Mouse (Mus musculus) limb, embryonic 11.5 days (tissue): ENCODE measurements at regions not wholly inside any gene's neighbourhood (a gene's known extent, or its start where the extent isn't known, plus 50 kb on each side); places are given as distances from the start of the nearest gene placed in this dataset.

Source experiments
- ATAC-seq: fragments of 200-750 bp; cut with Nextera tagmentation; 2 replicates; pipeline ENCODE4 v1.8.0; 2017; ENCODE audit warnings: low read depth; ENCODE audit not compliant: insufficient number of reproducible peaks, low FRiP score, low TSS enrichment
- DNase-seq: peaks from one replicate; pipeline ENCODE4 v3.0.0-alpha.2; 2015; ENCODE audit warnings: low spot score
- H3K27ac ChIP-seq: fragments of 300-500 bp; sonication (generic); replicated peaks from 2 replicates; pipeline ENCODE4 v1.5.1; 2014; ENCODE audit warnings: low read depth, mild to moderate bottlenecking, low read length
- H3K27me3 ChIP-seq: fragments of 300-500 bp; sonication (generic); 2 replicates; pipeline ENCODE4 v1.6.1; 2014; ENCODE audit warnings: mild to moderate bottlenecking, low read length, mixed read lengths; ENCODE audit not compliant: control insufficient read depth, insufficient read depth
- H3K36me3 ChIP-seq: fragments of 300-500 bp; sonication (generic); 2 replicates; pipeline ENCODE4 v1.6.1; 2014; ENCODE audit warnings: mild to moderate bottlenecking, low read length, moderate library complexity, mixed read lengths; ENCODE audit not compliant: control insufficient read depth, insufficient read depth
- H3K4me1 ChIP-seq: fragments of 300-500 bp; sonication (generic); 2 replicates; pipeline ENCODE4 v1.6.1; 2014; ENCODE audit warnings: low read length, mixed read lengths; ENCODE audit not compliant: control insufficient read depth, insufficient read depth
- H3K4me2 ChIP-seq: fragments of 300-500 bp; sonication (generic); 2 replicates; pipeline ENCODE4 v1.6.1; 2014; ENCODE audit warnings: low read depth, mild to moderate bottlenecking, moderate library complexity; ENCODE audit not compliant: severe bottlenecking
- H3K4me3 ChIP-seq: fragments of 300-500 bp; sonication (generic); 2 replicates; pipeline ENCODE4 v1.5.1; 2014; ENCODE audit warnings: low read depth, low read length
- H3K9ac ChIP-seq: fragments of 300-500 bp; sonication (generic); 2 replicates; pipeline ENCODE4 v1.6.1; 2014; ENCODE audit warnings: mild to moderate bottlenecking, low read length
- H3K9me3 ChIP-seq: fragments of 300-500 bp; sonication (generic); 2 replicates; pipeline ENCODE4 v1.6.1; 2016; ENCODE audit warnings: low read length; ENCODE audit not compliant: control insufficient read depth
- WGBS: fragments of 180-500 bp; shearing (Covaris S2); extraction: QIAGEN DNeasy Blood & Tissue Kit; methylation state at CpG from one replicate; pipeline ENCODE4 v1.1.7; 2014; 5-methylcytosine and 5-hydroxymethylcytosine counted together

- 87% methylated on average over 7 of the region's 7 CpGs for WGBS
- Histone ChIP-seq H3K9ac (no peak overlapping the region), H3K4me2 (no peak overlapping the region), H3K36me3 (no peaks in the 10 kb centered on the region), H3K27ac (no peak overlapping the region), H3K4me1 (no peaks in the 10 kb centered on the region), H3K9me3 (no peaks in the 10 kb centered on the region), H3K27me3 (no peaks in the 10 kb centered on the region), H3K4me3 (no peak overlapping the region)
- DNase-seq (no peak), ATAC-seq (no peak)
Observed at GRCm38 (mm10) chr7:39750448-39750847, 232.9 kb downstream of the Zfp619 start.

- no peak overlapping the region for H3K4me2 ChIP-seq
- H3K4me1 ChIP-seq, result no peaks in the 10 kb centered on the region
- H3K4me3 ChIP-seq, result no peak overlapping the region
- H3K36me3 ChIP-seq, result no peaks in the 10 kb centered on the region
- DNase-seq (no peak), ATAC-seq (no peak)
- WGBS, result 86% methylated on average over 2 of the region's 2 CpGs
- H3K27me3 ChIP-seq, result no peaks in the 10 kb centered on the region
- H3K27ac ChIP-seq, result no peak overlapping the region
- no peak overlapping the region for H3K9ac ChIP-seq
- no peaks in the 10 kb centered on the region for H3K9me3 ChIP-seq
Observed at GRCm38 (mm10) chr7:39764366-39764765, 246.8 kb downstream of the Zfp619 start.

DNA sequence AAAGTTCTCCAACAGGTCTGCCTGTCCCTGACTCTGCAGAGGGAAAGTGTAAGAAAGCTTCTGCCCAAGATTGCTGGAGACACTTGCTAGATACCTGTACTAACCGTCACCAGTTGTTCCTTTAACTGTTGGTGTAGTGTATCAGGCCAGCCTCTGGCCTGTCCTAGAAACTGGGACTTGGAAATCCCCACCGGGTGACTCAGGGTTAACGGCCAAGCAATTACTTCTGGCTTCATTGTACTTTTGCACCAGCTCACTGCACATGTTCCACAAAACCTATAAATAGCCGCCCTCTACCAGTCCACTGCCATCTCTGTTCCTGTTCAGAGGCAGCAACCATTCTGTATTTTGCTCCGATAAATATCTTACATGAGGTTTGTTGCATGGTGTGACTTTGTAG lies 247.5 kb downstream of the Zfp619 start:
- Histone ChIP-seq H3K9ac (no peak overlapping the region), H3K27ac (no peak overlapping the region), H3K9me3 (no peaks in the 10 kb centered on the region), H3K4me2 (no peak overlapping the region), H3K27me3 (no peaks in the 10 kb centered on the region), H3K36me3 (no peaks in the 10 kb centered on the region), H3K4me3 (no peak overlapping the region), H3K4me1 (no peaks in the 10 kb centered on the region)
- 80% methylated on average over 5 of the region's 5 CpGs for WGBS
- ATAC-seq, result no peak
- DNase-seq, result no peak

GRCm38 (mm10) chr7:39773291-39773690 lies 255.7 kb downstream of the Zfp619 start:
- no peak overlapping the region for H3K9ac ChIP-seq
- H3K4me2 ChIP-seq, result no peak overlapping the region
- H3K9me3 ChIP-seq, result no peaks in the 10 kb centered on the region
- no peak for ATAC-seq
- no peaks in the 10 kb centered on the region for H3K27me3 ChIP-seq
- no peaks in the 10 kb centered on the region for H3K4me1 ChIP-seq
- H3K27ac ChIP-seq, result no peak overlapping the region
- H3K4me3 ChIP-seq, result no peak overlapping the region
- no peaks in the 10 kb centered on the region for H3K36me3 ChIP-seq
- 92% methylated on average over 6 of the region's 6 CpGs for WGBS
- DNase-seq, result no peak

DNA sequence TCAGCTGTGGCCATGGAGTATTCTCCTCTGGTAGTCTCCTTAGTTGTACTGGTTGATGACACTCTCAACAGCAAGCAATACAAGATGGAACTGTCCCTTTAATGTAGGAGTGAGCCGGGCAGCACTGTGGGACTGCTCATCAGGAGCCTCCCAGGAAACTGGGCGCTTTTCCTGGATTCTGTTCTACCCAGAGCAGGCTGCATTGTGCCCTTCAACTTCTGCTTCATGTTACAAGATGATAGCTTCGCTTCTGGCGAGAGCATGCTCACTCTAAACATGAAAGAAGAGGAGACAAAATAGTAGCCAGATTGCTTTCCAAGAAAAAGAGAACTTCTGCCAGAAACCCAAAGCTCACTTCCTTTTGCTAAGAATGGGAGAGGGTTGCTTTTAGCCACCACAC lies 271.8 kb downstream of the Zfp619 start:
- Histone ChIP-seq H3K36me3 (no peaks in the 10 kb centered on the region), H3K9me3 (no peaks in the 10 kb centered on the region), H3K4me2 (no peak overlapping the region), H3K27ac (no peak overlapping the region), H3K9ac (no peak overlapping the region), H3K27me3 (no peaks in the 10 kb centered on the region), H3K4me1 (no peaks in the 10 kb centered on the region), H3K4me3 (no peak overlapping the region)
- 81% methylated on average over 4 of the region's 4 CpGs for WGBS
- DNase-seq (no peak), ATAC-seq (no peak)

DNA sequence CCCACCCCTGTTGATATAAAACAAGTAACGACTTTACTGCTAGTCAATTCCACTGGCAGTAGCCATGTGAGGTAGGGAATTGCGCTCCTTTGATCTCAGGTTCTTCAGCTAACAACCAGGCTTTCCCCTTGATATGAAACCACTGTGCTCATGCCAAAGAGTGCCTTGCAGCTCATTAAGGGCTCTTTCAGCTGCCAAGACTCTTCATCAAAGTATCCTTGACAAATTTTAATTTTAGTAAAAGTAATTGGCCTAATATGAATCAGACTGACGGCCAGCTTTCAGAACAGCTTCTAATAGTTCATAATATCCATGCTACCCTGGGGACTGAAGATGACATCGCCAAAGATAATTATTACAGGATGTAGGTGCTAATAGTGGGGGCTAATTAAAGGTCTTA lies 272.3 kb downstream of the Zfp619 start:
- H3K9me3 ChIP-seq, result no peaks in the 10 kb centered on the region
- no peak for ATAC-seq
- no peak overlapping the region for H3K9ac ChIP-seq
- H3K4me2 ChIP-seq, result no peak overlapping the region
- no peak overlapping the region for H3K4me3 ChIP-seq
- no peaks in the 10 kb centered on the region for H3K36me3 ChIP-seq
- no peaks in the 10 kb centered on the region for H3K4me1 ChIP-seq
- no peak overlapping the region for H3K27ac ChIP-seq
- H3K27me3 ChIP-seq, result no peaks in the 10 kb centered on the region
- WGBS, result 66% methylated on average over 4 of the region's 4 CpGs
- DNase-seq, result no peak

DNA sequence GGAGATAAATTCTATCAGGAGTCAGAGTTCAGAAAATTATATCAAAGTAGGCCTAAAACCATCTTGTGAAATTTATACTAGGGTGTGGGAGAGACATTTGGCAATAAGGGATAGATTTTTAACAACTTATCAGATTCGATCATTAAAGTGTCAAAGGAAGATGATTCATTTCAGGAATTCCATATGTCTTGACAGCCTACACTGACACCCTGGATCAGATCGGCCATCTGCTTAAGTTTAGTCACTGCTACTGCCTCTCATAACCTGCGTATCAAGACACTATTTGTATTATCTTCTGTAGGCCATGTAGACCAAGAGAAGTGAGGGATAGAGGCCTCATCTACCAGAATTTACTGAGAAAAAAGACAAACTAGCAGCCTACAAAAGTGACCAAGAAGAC lies 277.2 kb downstream of the Zfp619 start:
- H3K9me3 ChIP-seq, result no peaks in the 10 kb centered on the region
- ATAC-seq, result no peak

GRCm38 (mm10) chr7:39804276-39804675 lies 286.7 kb downstream of the Zfp619 start:
- WGBS, result 87% methylated on average over 3 of the region's 3 CpGs
- DNase-seq (no peak), ATAC-seq (no peak)
- Histone ChIP-seq H3K9ac (no peak overlapping the region), H3K4me3 (no peak overlapping the region), H3K27ac (no peak overlapping the region), H3K4me1 (no peaks in the 10 kb centered on the region), H3K27me3 (no peaks in the 10 kb centered on the region), H3K4me2 (no peak overlapping the region), H3K36me3 (no peaks in the 10 kb centered on the region), H3K9me3 (no peaks in the 10 kb centered on the region)

More for the DNA sequence above, 277.2 kb downstream of the Zfp619 start:
- Histone ChIP-seq H3K27ac (no peak overlapping the region), H3K4me2 (no peak overlapping the region), H3K27me3 (no peaks in the 10 kb centered on the region), H3K36me3 (no peaks in the 10 kb centered on the region), H3K9ac (no peak overlapping the region), H3K4me3 (no peak overlapping the region), H3K4me1 (no peaks in the 10 kb centered on the region)
- DNase-seq, result no peak
- WGBS, result 84% methylated on average over 3 of the region's 3 CpGs

GRCm38 (mm10) chr7:39818036-39818435 lies 300.5 kb downstream of the Zfp619 start:
- no peak for DNase-seq

More at GRCm38 (mm10) chr7:39818036-39818435, 300.5 kb downstream of the Zfp619 start:
- no peak overlapping the region for H3K4me3 ChIP-seq
- H3K9me3 ChIP-seq, result no peaks in the 10 kb centered on the region
- no peaks in the 10 kb centered on the region for H3K27me3 ChIP-seq
- H3K9ac ChIP-seq, result no peak overlapping the region
- WGBS, result 45% methylated on average over 3 of the region's 3 CpGs
- no peaks in the 10 kb centered on the region for H3K4me1 ChIP-seq
- H3K4me2 ChIP-seq, result no peak overlapping the region
- ATAC-seq, result no peak
- no peak overlapping the region for H3K27ac ChIP-seq
- no peaks in the 10 kb centered on the region for H3K36me3 ChIP-seq
